Mouse (Mus musculus) T-helper 2 cell (primary cell): ENCODE measurements at regions not wholly inside any gene's neighbourhood (a gene's known extent, or its start where the extent isn't known, plus 50 kb on each side); places are given as distances from the start of the nearest gene placed in this dataset.

Experiments
- in situ Hi-C: fragments of 300-600 bp; cut with MboI, MseI; formaldehyde crosslinking; loops from one replicate; pipeline ENCODE4 v1.15.1; 2025; ENCODE audit warnings: high pct_unique_total_duplicates

- in situ Hi-C loops = loop anchor here (10.0 kb wide), 1 partner anchor 96 kb away; no protein-coding TSS in a partner anchor
These were observed 89.4 kb upstream of the Bach2 start for GRCm38 (mm10) chr4:32149171-32149570.

- in situ Hi-C loops = no loop called here
These were observed 85.2 kb upstream of the Bach2 start for GRCm38 (mm10) chr4:32153356-32153755.

- in situ Hi-C loops = no loop called here
These were observed 81.6 kb upstream of the Bach2 start for GRCm38 (mm10) chr4:32156965-32157364.

- in situ Hi-C loops = no loop called here
These were observed 80.2 kb upstream of the Bach2 start for GRCm38 (mm10) chr4:32158451-32158850.

GRCm38 (mm10) chr4:32158886-32159285 lies 79.7 kb upstream of the Bach2 start:
- in situ Hi-C loops = no loop called here

- in situ Hi-C loops = no loop called here
These were observed 77.8 kb upstream of the Bach2 start for GRCm38 (mm10) chr4:32160815-32161214.

- in situ Hi-C loops = no loop called here
These were observed 76.5 kb upstream of the Bach2 start for GRCm38 (mm10) chr4:32161871-32162656.

- in situ Hi-C loops = no loop called here
These were observed 75.8 kb upstream of the Bach2 start for GRCm38 (mm10) chr4:32162694-32163240.

- in situ Hi-C loops = no loop called here
These were observed 74.4 kb upstream of the Bach2 start for GRCm38 (mm10) chr4:32164081-32164641.

GRCm38 (mm10) chr4:32164736-32165241 lies 73.8 kb upstream of the Bach2 start:
- in situ Hi-C loops = no loop called here

- in situ Hi-C loops = no loop called here
These were observed 72.6 kb upstream of the Bach2 start for GRCm38 (mm10) chr4:32165918-32166528.

- in situ Hi-C loops = no loop called here
These were observed 71.5 kb upstream of the Bach2 start for GRCm38 (mm10) chr4:32167151-32167550.

- in situ Hi-C loops = no loop called here
These were observed 68.5 kb upstream of the Bach2 start for GRCm38 (mm10) chr4:32170106-32170459.

GRCm38 (mm10) chr4:32170460-32171192 lies 68.0 kb upstream of the Bach2 start:
- in situ Hi-C loops = no loop called here

- in situ Hi-C loops = no loop called here
These were observed 67.3 kb upstream of the Bach2 start for GRCm38 (mm10) chr4:32171291-32171690.

GRCm38 (mm10) chr4:32172992-32173391 lies 65.6 kb upstream of the Bach2 start:
- in situ Hi-C loops = no loop called here

GRCm38 (mm10) chr4:32174771-32175170 lies 63.8 kb upstream of the Bach2 start:
- in situ Hi-C loops = no loop called here

- in situ Hi-C loops = no loop called here
These were observed 63.4 kb upstream of the Bach2 start for GRCm38 (mm10) chr4:32175231-32175630.

- in situ Hi-C loops = no loop called here
These were observed 62.7 kb upstream of the Bach2 start for GRCm38 (mm10) chr4:32175853-32176448.

GRCm38 (mm10) chr4:32176449-32177135 lies 62.0 kb upstream of the Bach2 start:
- in situ Hi-C loops = no loop called here
